Mouse (Mus musculus): ENCODE results near the gene Fam98b. TPM values are rescaled to one million over a fixed set of nuclear protein-coding genes. Genes with fewer than 3 reads are reported as not detected.

Gene Fam98b
- polyA plus RNA-seq (2015; fragmentation: Nextera tagmentation; extraction: Ambion mirVana): 4.6 and 6.8 TPM in 2 replicates

DNA sequence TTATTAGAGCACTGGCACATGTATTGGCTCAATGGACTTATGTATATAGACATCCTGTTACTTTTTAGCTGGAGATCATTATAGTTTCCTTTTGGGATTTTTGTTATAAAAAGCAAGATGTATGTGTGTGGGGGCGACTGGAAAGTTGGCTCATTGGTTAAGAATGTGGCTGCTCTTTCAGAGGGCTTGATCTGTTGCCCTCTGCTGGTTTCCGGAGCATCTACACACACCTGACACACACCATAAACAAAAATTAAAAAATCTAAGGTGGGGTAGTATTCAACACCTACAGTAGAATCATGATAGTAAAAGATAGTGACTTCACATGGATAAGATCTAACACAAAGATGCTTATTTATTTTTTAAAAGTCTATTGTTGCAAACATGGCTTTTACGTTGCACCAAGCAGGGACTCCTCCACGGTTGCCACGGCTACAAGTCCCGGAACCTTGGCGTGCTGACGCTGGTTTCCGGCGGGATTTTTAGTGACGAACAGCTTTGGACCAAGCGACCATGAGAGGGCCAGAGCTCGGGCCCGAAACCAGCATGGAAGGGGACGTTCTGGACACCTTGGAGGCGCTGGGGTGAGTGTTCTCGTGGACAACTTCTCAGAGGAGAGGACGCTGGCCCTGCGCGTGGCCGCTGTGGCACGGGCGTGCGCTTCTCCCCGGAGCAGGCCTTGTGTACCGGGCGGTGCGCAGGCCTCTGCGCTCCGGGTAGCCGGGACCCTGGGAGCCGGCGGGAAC, at the start of gene Fam98b:
Gene Fam98b (plus strand): TSS at position 485 of the 746 bp plus-strand sequence.
- peak within 1 kb of the TSS; percentile 98 for H3K4me3 ChIP-seq (ENCODE audit: low read length)
- ATAC-seq (replicated peaks; ENCODE audit: extremely low read depth, insufficient read depth, low FRiP score): peak; percentile 92
- peak within 1 kb of the TSS; percentile 88 for H3K27ac ChIP-seq (ENCODE audit: low read length)
- H3K4me1 ChIP-seq (ENCODE audit: control insufficient read depth, insufficient read depth, low read length): peaks cover 7% of the 10 kb centered on the region
- H3K9me3 ChIP-seq (replicated peaks; ENCODE audit: control insufficient read depth, low read length): no peaks in the 10 kb centered on the region
- H3K27me3 ChIP-seq (ENCODE audit: control insufficient read depth, insufficient read depth, low read length): no peaks in the 10 kb centered on the region
- 1% methylated on average over 33 of the region's 33 CpGs for WGBS
- H3K4me2 ChIP-seq (ENCODE audit: low read depth, low read length): peak within 1 kb of the TSS; percentile 84
- no peaks in the 10 kb centered on the region for H3K36me3 ChIP-seq (ENCODE audit: control insufficient read depth, insufficient read depth)
- H3K9ac ChIP-seq (ENCODE audit: low read length): peak within 1 kb of the TSS; percentile 99

DNA sequence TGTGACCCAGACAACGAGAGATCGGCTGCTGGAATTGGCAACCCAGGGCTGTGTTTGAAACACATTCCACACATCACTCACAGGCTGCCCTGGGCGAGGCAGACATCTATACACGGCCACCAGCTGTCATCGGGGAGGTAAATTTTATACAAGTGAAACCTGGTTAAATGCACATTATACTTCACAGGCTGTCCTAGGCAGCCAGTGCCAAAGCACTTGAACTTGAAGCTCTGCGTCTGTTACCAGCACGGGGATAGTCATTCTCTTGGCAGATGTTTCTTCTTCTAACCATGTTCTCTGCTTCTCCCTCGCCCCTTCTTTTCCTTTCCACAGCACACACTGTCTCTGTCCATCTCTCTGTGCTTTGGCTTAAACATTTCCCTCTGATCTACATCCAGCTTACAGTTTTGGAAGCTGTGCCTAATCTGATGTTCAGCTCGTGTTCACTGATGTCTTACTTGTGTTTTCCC, 48.6 kb upstream of the Fam98b start:
- H3K4me3 ChIP-seq (ENCODE audit: low read length): no peak overlapping the region
- H3K4me1 ChIP-seq (ENCODE audit: control insufficient read depth, insufficient read depth, low read length): peaks cover 4% of the 10 kb centered on the region; the same call in 1 of the 2 replicates
- H3K4me2 ChIP-seq (ENCODE audit: low read depth, low read length): peak overlapping the region; percentile 25; the same call in 1 of the 2 replicates
- no peak overlapping the region for H3K27ac ChIP-seq (ENCODE audit: low read length)
- ATAC-seq (replicated peaks; ENCODE audit: extremely low read depth, insufficient read depth, low FRiP score): no peak
- WGBS: 36% methylated on average over 9 of the region's 9 CpGs
- H3K36me3 ChIP-seq (ENCODE audit: control insufficient read depth, insufficient read depth): no peaks in the 10 kb centered on the region
- no peaks in the 10 kb centered on the region for H3K9me3 ChIP-seq (replicated peaks; ENCODE audit: control insufficient read depth, low read length)
- H3K27me3 ChIP-seq (ENCODE audit: control insufficient read depth, insufficient read depth, low read length): no peaks in the 10 kb centered on the region
- H3K9ac ChIP-seq (ENCODE audit: low read length): no peak overlapping the region

DNA sequence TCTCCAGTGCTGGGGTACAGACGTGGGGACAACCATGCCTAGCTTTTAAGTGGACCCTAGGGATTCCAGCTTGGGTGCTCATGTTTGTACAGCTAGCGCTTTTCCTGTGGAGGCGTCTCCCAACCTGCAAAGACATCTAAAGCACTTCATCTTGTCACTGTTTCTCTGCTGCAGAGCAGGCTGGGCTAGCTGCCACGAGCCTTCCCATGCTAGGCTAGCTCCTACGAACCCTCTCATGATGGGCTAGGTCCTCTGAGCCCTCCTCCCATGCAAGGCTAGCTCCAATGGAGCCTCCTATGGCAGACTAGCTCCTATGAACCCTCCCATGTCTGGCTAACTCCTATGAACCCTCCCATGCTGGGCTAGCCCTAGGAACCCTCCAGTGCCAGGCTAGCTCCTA, 46.2 kb upstream of the Fam98b start:
- Histone ChIP-seq H3K9me3 (replicated peaks; ENCODE audit: control insufficient read depth, low read length) (no peaks in the 10 kb centered on the region), H3K27ac (ENCODE audit: low read length) (no peak overlapping the region), H3K36me3 (ENCODE audit: control insufficient read depth, insufficient read depth) (no peaks in the 10 kb centered on the region), H3K4me2 (ENCODE audit: low read depth, low read length) (no peak overlapping the region), H3K9ac (ENCODE audit: low read length) (no peak overlapping the region), H3K4me1 (ENCODE audit: control insufficient read depth, insufficient read depth, low read length) (peaks cover 4% of the 10 kb centered on the region; the same call in 1 of the 2 replicates), H3K4me3 (ENCODE audit: low read length) (no peak overlapping the region), H3K27me3 (ENCODE audit: control insufficient read depth, insufficient read depth, low read length) (no peaks in the 10 kb centered on the region)
- WGBS: 48% methylated on average over 5 of the region's 5 CpGs
- ATAC-seq (replicated peaks; ENCODE audit: extremely low read depth, insufficient read depth, low FRiP score): no peak

DNA sequence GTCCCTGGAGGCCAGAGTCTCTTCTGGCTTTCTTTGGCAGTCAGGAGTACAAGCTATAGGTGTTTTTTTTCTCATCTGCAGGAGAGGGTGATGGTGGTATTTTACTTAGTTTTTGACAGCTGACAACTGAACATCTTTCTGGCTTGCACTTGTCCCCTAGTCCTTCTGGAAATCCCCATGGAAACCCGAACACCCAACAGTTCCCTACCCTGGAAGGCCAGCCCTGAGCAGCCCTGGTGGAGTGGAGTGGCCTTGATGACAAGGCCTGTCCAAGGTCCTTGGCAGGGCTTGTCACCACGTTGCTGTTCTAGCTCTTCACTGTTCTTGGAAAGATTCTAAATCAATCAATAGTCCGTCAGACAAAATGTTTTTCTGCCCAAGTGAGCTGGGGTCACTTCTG, 45.0 kb upstream of the Fam98b start:
- 38% methylated on average over 3 of the region's 3 CpGs for WGBS
- Histone ChIP-seq H3K27me3 (ENCODE audit: control insufficient read depth, insufficient read depth, low read length) (no peaks in the 10 kb centered on the region), H3K4me1 (ENCODE audit: control insufficient read depth, insufficient read depth, low read length) (peaks cover 4% of the 10 kb centered on the region; the same call in 1 of the 2 replicates), H3K9ac (ENCODE audit: low read length) (no peak overlapping the region), H3K9me3 (replicated peaks; ENCODE audit: control insufficient read depth, low read length) (no peaks in the 10 kb centered on the region), H3K4me3 (ENCODE audit: low read length) (no peak overlapping the region), H3K36me3 (ENCODE audit: control insufficient read depth, insufficient read depth) (no peaks in the 10 kb centered on the region), H3K27ac (ENCODE audit: low read length) (no peak overlapping the region), H3K4me2 (ENCODE audit: low read depth, low read length) (no peak overlapping the region)
- ATAC-seq (replicated peaks; ENCODE audit: extremely low read depth, insufficient read depth, low FRiP score): no peak

DNA sequence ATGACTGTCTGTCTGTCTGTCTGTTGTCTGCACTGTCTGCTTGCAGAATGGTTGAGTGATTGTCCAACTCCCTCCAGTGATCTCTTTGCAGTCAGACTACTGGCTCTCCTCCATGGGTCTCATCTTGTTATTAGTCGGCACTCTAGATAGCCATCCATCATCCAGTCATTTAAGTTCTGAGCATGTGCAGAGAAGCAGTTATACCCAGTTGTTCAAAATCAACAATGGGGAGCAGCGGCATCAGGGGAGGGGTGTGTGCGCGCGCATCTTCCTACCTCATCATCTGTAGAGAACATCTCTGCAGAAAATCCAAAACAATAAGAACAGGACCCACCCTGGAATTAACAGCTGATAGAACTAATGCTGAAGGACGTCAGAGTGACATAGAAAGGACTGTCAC, 44.5 kb upstream of the Fam98b start:
- H3K9me3 ChIP-seq (replicated peaks; ENCODE audit: control insufficient read depth, low read length): no peaks in the 10 kb centered on the region
- no peak overlapping the region for H3K4me3 ChIP-seq (ENCODE audit: low read length)
- no peak overlapping the region for H3K27ac ChIP-seq (ENCODE audit: low read length)
- H3K4me2 ChIP-seq (ENCODE audit: low read depth, low read length): no peak overlapping the region
- 77% methylated on average over 6 of the region's 6 CpGs for WGBS
- H3K4me1 ChIP-seq (ENCODE audit: control insufficient read depth, insufficient read depth, low read length): peaks cover 4% of the 10 kb centered on the region; the same call in 1 of the 2 replicates
- no peaks in the 10 kb centered on the region for H3K27me3 ChIP-seq (ENCODE audit: control insufficient read depth, insufficient read depth, low read length)
- no peaks in the 10 kb centered on the region for H3K36me3 ChIP-seq (ENCODE audit: control insufficient read depth, insufficient read depth)
- ATAC-seq (replicated peaks; ENCODE audit: extremely low read depth, insufficient read depth, low FRiP score): no peak
- no peak overlapping the region for H3K9ac ChIP-seq (ENCODE audit: low read length)

DNA sequence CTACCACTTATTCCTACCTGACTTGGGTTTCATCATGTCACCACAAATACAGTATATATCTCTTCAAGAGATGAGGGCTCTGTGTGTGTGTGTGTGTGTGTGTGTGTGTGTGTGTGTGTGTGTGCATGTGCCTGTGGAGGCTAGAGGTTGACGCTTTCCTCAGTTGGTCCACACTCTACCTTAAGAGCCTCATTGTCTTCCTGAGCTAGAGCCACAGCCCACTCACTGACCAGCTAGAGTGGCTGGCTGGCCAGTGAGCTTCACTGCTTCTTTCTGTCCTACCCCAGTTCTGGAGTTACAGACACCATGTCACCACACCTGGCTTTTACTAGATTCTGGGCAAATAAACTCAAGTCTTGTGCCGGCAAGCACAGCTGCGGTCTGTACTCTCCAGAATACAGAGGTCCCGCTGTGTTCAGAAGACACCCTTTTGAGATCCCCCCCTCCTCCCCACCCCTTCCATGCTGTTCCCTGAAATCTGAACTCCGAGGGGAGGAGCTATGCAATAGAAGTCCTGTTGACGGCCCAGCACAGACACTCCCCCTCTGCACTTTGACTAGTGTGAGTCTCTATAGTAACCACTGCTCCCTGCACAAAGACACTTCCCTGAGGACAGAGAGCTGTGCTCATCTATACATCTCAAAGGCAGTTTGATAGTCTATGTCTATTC, 39.0 kb upstream of the Fam98b start:
- 6% methylated on average over 6 of the region's 6 CpGs for WGBS
- Histone ChIP-seq H3K27ac (ENCODE audit: low read length) (no peak overlapping the region), H3K4me3 (ENCODE audit: low read length) (peak overlapping the region; percentile 35), H3K27me3 (ENCODE audit: control insufficient read depth, insufficient read depth, low read length) (no peaks in the 10 kb centered on the region), H3K9ac (ENCODE audit: low read length) (no peak overlapping the region), H3K4me2 (ENCODE audit: low read depth, low read length) (peak overlapping the region; percentile 62), H3K36me3 (ENCODE audit: control insufficient read depth, insufficient read depth) (no peaks in the 10 kb centered on the region), H3K9me3 (replicated peaks; ENCODE audit: control insufficient read depth, low read length) (no peaks in the 10 kb centered on the region), H3K4me1 (ENCODE audit: control insufficient read depth, insufficient read depth, low read length) (peaks cover 6% of the 10 kb centered on the region; the same call in 1 of the 2 replicates)
- ATAC-seq (replicated peaks; ENCODE audit: extremely low read depth, insufficient read depth, low FRiP score): peak; percentile 95

DNA sequence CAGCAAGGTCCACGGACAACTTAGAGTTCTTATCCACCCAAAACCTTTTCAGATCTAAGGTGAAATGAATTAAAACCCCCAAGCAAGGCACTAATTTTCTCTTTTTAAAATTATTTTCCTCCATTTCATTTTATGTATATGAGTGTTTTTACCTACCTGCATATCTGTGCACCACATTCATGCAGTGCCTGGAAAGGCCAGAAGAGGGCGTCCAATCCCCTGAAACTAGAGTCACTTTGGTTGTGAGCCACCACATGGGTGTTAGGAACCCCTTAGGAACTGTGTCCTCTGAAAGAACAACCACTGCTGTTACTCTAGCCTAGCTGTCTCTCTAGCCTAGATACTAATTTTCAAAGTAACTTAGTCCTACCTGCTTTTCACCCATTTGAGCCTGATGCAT, 33.4 kb upstream of the Fam98b start:
- Histone ChIP-seq H3K36me3 (ENCODE audit: control insufficient read depth, insufficient read depth) (no peaks in the 10 kb centered on the region), H3K27ac (ENCODE audit: low read length) (no peak overlapping the region), H3K4me3 (ENCODE audit: low read length) (no peak overlapping the region), H3K9me3 (replicated peaks; ENCODE audit: control insufficient read depth, low read length) (no peaks in the 10 kb centered on the region), H3K9ac (ENCODE audit: low read length) (no peak overlapping the region), H3K27me3 (ENCODE audit: control insufficient read depth, insufficient read depth, low read length) (no peaks in the 10 kb centered on the region), H3K4me2 (ENCODE audit: low read depth, low read length) (no peak overlapping the region), H3K4me1 (ENCODE audit: control insufficient read depth, insufficient read depth, low read length) (no peaks in the 10 kb centered on the region)
- 67% methylated on average over 2 of the region's 2 CpGs for WGBS
- ATAC-seq (replicated peaks; ENCODE audit: extremely low read depth, insufficient read depth, low FRiP score): no peak

DNA sequence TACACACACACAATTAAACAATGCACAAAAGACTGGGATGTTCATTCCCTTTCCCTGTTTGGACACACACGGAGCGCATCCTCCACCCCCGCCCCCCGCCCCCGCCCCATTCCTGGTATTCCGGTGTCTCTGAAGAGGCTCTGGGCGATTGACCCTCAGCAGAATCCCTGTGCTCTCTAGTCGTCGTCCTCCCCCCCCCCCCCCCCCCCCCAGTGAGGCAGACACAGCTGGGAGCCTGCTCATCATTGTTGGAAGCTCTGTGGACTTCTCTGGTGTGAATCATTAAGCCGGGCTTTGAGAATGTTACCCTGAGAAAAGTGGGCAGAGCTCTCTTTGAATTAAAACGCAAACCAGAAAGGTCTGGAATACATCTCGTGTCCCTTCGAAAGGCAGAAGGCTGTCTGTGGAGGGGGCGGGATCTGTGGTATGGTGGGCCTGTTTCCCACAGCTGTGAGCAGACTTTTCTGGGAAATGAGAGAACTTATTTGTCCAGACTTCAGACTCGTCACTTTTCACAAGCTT, 31.8 kb upstream of the Fam98b start:
- H3K4me3 ChIP-seq (ENCODE audit: low read length): no peak overlapping the region
- H3K9ac ChIP-seq (ENCODE audit: low read length): no peak overlapping the region
- H3K4me2 ChIP-seq (ENCODE audit: low read depth, low read length): no peak overlapping the region
- no peak for ATAC-seq (replicated peaks; ENCODE audit: extremely low read depth, insufficient read depth, low FRiP score)
- H3K27ac ChIP-seq (ENCODE audit: low read length): no peak overlapping the region
- H3K36me3 ChIP-seq (ENCODE audit: control insufficient read depth, insufficient read depth): no peaks in the 10 kb centered on the region
- H3K27me3 ChIP-seq (ENCODE audit: control insufficient read depth, insufficient read depth, low read length): no peaks in the 10 kb centered on the region
- WGBS: 24% methylated on average over 13 of the region's 15 CpGs
- H3K4me1 ChIP-seq (ENCODE audit: control insufficient read depth, insufficient read depth, low read length): no peaks in the 10 kb centered on the region
- no peaks in the 10 kb centered on the region for H3K9me3 ChIP-seq (replicated peaks; ENCODE audit: control insufficient read depth, low read length)

DNA sequence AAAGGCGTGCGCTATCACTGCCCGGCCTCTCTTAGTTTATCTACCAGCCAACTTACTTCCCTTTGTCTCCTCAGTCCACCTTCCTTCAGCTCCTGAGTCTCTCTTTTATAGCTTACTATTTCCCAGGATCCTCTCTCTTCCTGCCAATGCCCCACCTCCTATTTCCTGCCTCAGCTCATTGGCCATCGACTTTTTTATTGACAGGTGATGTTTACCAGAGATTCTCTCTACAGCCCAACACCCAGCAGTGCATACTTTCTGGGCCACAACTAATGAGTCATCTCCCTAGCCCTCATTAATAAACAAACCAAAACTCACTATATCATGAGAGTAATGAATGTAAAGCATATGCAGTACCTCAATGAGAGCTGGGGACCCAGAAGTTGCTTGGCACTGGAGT, 30.0 kb upstream of the Fam98b start:
- Histone ChIP-seq H3K9me3 (replicated peaks; ENCODE audit: control insufficient read depth, low read length) (no peaks in the 10 kb centered on the region), H3K27me3 (ENCODE audit: control insufficient read depth, insufficient read depth, low read length) (no peaks in the 10 kb centered on the region), H3K9ac (ENCODE audit: low read length) (no peak overlapping the region), H3K4me2 (ENCODE audit: low read depth, low read length) (no peak overlapping the region), H3K27ac (ENCODE audit: low read length) (no peak overlapping the region), H3K4me1 (ENCODE audit: control insufficient read depth, insufficient read depth, low read length) (no peaks in the 10 kb centered on the region), H3K36me3 (ENCODE audit: control insufficient read depth, insufficient read depth) (no peaks in the 10 kb centered on the region), H3K4me3 (ENCODE audit: low read length) (no peak overlapping the region)
- 90% methylated on average over 4 of the region's 4 CpGs for WGBS
- ATAC-seq (replicated peaks; ENCODE audit: extremely low read depth, insufficient read depth, low FRiP score): no peak
